Mouse (Mus musculus) hindbrain, embryonic 14.5 days (tissue): ENCODE measurements around the gene Mgat4d. TPM values are rescaled to one million over a fixed set of nuclear protein-coding genes. Genes with fewer than 3 reads are reported as not detected.
"Not testable (repeated sequence)": the region's sequence is repeated elsewhere in the genome, so short reads cannot be mapped to it uniquely, and the experiment has no call there.

ENCODE experiments used
- ATAC-seq: fragments of 200-750 bp; cut with Nextera tagmentation; 2 replicates; pipeline ENCODE4 v1.8.0; 2017; ENCODE audit warnings: moderate number of reproducible peaks, mild to moderate bottlenecking, moderate TSS enrichment, moderate library complexity; ENCODE audit not compliant: low FRiP score
- DNase-seq: peaks from one replicate; pipeline ENCODE4 v3.0.0-alpha.2; 2015; ENCODE audit warnings: low spot score
- H3K27ac ChIP-seq: fragments of 300-500 bp; sonication (generic); 2 replicates; pipeline ENCODE4 v1.5.1; 2014; ENCODE audit warnings: mild to moderate bottlenecking, moderate library complexity
- H3K27me3 ChIP-seq: fragments of 300-500 bp; sonication (generic); 2 replicates; pipeline ENCODE4 v1.6.1; 2014; ENCODE audit warnings: mild to moderate bottlenecking, low read length, mixed read lengths; ENCODE audit not compliant: control insufficient read depth, insufficient read depth
- H3K36me3 ChIP-seq: fragments of 300-500 bp; sonication (generic); replicated peaks from 2 replicates; pipeline ENCODE4 v1.6.1; 2014; ENCODE audit not compliant: control insufficient read depth, insufficient read depth
- H3K4me1 ChIP-seq: fragments of 300-500 bp; sonication (generic); replicated peaks from 2 replicates; pipeline ENCODE4 v1.6.1; 2014; ENCODE audit warnings: antibody characterized with exemption, low read length, mixed read lengths; ENCODE audit not compliant: control insufficient read depth, insufficient read depth
- H3K4me2 ChIP-seq: fragments of 300-500 bp; sonication (generic); replicated peaks from 2 replicates; pipeline ENCODE4 v1.6.1; 2014; ENCODE audit warnings: mild to moderate bottlenecking, moderate library complexity
- H3K4me3 ChIP-seq: fragments of 300-500 bp; sonication (generic); replicated peaks from 2 replicates; pipeline ENCODE4 v1.5.1; 2014; ENCODE audit warnings: mild to moderate bottlenecking, low read length
- H3K9ac ChIP-seq: fragments of 300-500 bp; sonication (generic); 2 replicates; pipeline ENCODE4 v1.6.1; 2014
- H3K9me3 ChIP-seq: fragments of 300-500 bp; sonication (generic); 2 replicates; pipeline ENCODE4 v1.6.1; 2016; ENCODE audit warnings: low read length; ENCODE audit not compliant: control insufficient read depth
- WGBS: fragments of 180-500 bp; shearing (Covaris S2); extraction: QIAGEN DNeasy Blood & Tissue Kit; methylation state at CpG from one replicate; pipeline ENCODE4 v1.1.7; 2014; 5-methylcytosine and 5-hydroxymethylcytosine counted together
- polyA plus RNA-seq: library from polyadenylated mRNA; unstranded; fragments of >200 nt; fragmentation: Nextera tagmentation; extraction: Ambion mirVana; gene quantifications from 2 replicates; pipeline ENCODE4 v1.2.1, GENCODE M21; 2014

Mgat4d gene
- polyA plus RNA-seq, result not detected in 2 replicates

DNA sequence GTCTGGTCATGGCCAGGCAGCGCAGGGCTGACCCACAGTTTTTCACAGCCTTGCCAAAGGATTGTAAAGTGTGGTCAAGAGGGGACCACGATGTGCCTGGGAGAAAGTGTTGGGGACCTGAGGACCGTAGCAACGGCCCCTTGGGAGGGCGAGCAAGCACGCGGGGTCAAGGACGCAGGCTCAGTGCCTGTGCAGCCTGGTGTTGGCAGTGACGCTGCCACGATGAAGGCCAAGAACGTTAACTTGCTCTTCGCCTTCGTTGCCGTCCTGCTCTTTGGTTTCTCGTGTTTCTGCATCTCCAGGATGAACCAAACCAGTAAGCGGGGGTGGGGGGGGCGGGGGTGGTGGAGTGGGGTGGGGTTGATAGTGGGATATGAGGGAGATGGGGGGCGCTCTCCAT, at the start of gene Mgat4d:
Gene Mgat4d (plus strand): TSS at position 209 of the 400 bp plus-strand sequence.
- H3K4me3 ChIP-seq, result no peak within 1 kb of the TSS
- no peaks in the 10 kb centered on the region for H3K27me3 ChIP-seq
- DNase-seq (no peak), ATAC-seq (no peak)
- H3K27ac ChIP-seq, result no peak within 1 kb of the TSS
- no peaks in the 10 kb centered on the region for H3K4me1 ChIP-seq
- no peak within 1 kb of the TSS for H3K4me2 ChIP-seq
- no peaks in the 10 kb centered on the region for H3K9me3 ChIP-seq
- 85% methylated on average over 18 of the region's 18 CpGs for WGBS
- H3K9ac ChIP-seq, result no peak within 1 kb of the TSS
- no peaks in the 10 kb centered on the region for H3K36me3 ChIP-seq

DNA sequence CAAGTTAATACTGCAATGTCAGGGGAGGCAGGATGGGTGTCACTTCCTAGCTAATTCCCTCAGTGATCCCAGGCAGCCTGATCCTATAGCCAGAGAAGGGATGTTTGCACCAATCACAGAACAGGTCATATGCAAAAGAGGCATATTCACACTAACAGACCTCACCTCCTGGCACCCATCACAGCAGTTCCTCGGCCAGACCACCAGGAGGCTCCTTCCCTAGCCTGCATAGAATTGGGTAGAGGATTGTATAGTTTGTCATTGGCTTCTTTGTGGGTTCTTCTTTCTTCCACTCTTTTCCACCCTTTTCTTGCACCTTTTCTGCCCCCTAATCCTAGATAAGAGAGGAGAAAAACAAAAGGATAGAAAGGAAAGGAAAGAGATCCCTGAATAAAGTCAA, 48.1 kb upstream of the Mgat4d start:
- Histone ChIP-seq H3K9ac (no peak overlapping the region), H3K9me3 (no peaks in the 10 kb centered on the region), H3K36me3 (no peaks in the 10 kb centered on the region), H3K27me3 (no peaks in the 10 kb centered on the region), H3K27ac (no peak overlapping the region), H3K4me2 (no peak overlapping the region), H3K4me1 (no peaks in the 10 kb centered on the region), H3K4me3 (no peak overlapping the region)
- WGBS, result 61% methylated on average over 1 of the region's 1 CpGs
- ATAC-seq (no peak), DNase-seq (no peak)

GRCm38 (mm10) chr8:83304946-83305345, 43.3 kb upstream of the Mgat4d start:
- Histone ChIP-seq H3K27ac (no peak overlapping the region), H3K27me3 (no peaks in the 10 kb centered on the region), H3K4me3 (no peak overlapping the region), H3K36me3 (no peaks in the 10 kb centered on the region), H3K9ac (no peak overlapping the region), H3K9me3 (no peaks in the 10 kb centered on the region), H3K4me2 (no peak overlapping the region), H3K4me1 (no peaks in the 10 kb centered on the region)
- ATAC-seq (no peak), DNase-seq (no peak)
- 91% methylated on average over 1 of the region's 1 CpGs for WGBS

- no peak overlapping the region for H3K4me3 ChIP-seq
- no peaks in the 10 kb centered on the region for H3K4me1 ChIP-seq
- ATAC-seq (no peak), DNase-seq (no peak)
- no peak overlapping the region for H3K27ac ChIP-seq
- H3K4me2 ChIP-seq, result no peak overlapping the region
- H3K9me3 ChIP-seq, result no peaks in the 10 kb centered on the region
- H3K9ac ChIP-seq, result no peak overlapping the region
- 93% methylated on average over 6 of the region's 6 CpGs for WGBS
- H3K27me3 ChIP-seq, result no peaks in the 10 kb centered on the region
- peaks cover 23% of the 10 kb centered on the region for H3K36me3 ChIP-seq
Observed at GRCm38 (mm10) chr8:83309836-83310235, 38.4 kb upstream of the Mgat4d start.

DNA sequence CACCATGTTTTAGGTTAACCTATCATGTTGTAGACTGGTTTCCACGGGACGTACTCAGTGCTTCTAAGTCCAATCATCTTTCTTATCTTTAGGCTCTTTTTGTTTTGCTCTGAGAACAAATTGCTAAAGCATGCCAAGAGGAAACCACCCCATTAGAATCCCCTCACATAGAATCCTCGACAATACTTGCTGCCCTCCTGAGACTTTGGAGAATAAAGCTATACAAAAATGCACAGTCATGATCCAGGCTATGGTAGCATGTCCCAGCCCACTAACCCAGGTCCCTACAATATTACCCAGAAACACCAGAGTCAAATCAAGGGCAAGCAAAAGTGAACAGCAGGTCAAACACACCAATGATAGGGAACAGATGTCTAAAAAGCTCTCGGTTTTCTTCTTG, 33.2 kb upstream of the Mgat4d start:
- not testable (repeated sequence) for ATAC-seq, DNase-seq, H3K27me3 ChIP-seq, H3K9me3 ChIP-seq, H3K9ac ChIP-seq, H3K4me1 ChIP-seq, H3K4me2 ChIP-seq, H3K4me3 ChIP-seq, H3K27ac ChIP-seq
- 94% methylated on average over 4 of the region's 4 CpGs for whole genome bisulfite sequencing
- H3K36me3 ChIP-seq, result peaks cover 65% of the 10 kb centered on the region

GRCm38 (mm10) chr8:83315691-83316090, 32.6 kb upstream of the Mgat4d start:
- WGBS, result 63% methylated on average over 2 of the region's 2 CpGs

DNA sequence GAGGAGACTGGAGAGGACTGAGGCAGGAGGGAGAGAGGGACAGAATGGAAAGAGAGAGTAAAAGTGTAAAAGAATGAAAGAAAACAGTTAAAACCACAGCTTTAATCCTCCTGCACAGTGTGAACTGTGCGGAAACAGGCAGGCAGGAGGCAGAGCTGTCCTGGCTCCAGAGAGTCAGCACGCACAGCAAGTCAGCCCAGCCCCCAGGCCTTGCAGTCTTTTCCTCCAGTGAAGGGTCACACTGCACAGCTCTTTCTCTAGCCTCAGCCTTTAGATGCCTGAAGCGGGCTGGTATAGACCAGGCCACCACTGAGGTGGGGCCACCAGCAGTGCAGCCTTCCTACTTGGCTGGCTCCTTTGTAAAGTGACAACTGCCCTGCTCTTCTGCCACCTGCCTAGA, 27.7 kb upstream of the Mgat4d start:
- Histone ChIP-seq H3K4me3 (no peak overlapping the region), H3K27ac (no peak overlapping the region), H3K27me3 (no peaks in the 10 kb centered on the region), H3K9ac (no peak overlapping the region), H3K4me2 (no peak overlapping the region), H3K9me3 (no peaks in the 10 kb centered on the region), H3K4me1 (no peaks in the 10 kb centered on the region), H3K36me3 (peaks cover 76% of the 10 kb centered on the region)
- WGBS, result 49% methylated on average over 3 of the region's 3 CpGs
- DNase-seq (no peak), ATAC-seq (no peak)

More at GRCm38 (mm10) chr8:83315691-83316090, 32.6 kb upstream of the Mgat4d start:
- no peak for ATAC-seq
- Histone ChIP-seq H3K9ac (no peak overlapping the region), H3K4me1 (no peaks in the 10 kb centered on the region), H3K27me3 (no peaks in the 10 kb centered on the region), H3K36me3 (peaks cover 71% of the 10 kb centered on the region), H3K4me2 (no peak overlapping the region), H3K27ac (no peak overlapping the region), H3K4me3 (no peak overlapping the region), H3K9me3 (no peaks in the 10 kb centered on the region)
- no peak for DNase-seq

DNA sequence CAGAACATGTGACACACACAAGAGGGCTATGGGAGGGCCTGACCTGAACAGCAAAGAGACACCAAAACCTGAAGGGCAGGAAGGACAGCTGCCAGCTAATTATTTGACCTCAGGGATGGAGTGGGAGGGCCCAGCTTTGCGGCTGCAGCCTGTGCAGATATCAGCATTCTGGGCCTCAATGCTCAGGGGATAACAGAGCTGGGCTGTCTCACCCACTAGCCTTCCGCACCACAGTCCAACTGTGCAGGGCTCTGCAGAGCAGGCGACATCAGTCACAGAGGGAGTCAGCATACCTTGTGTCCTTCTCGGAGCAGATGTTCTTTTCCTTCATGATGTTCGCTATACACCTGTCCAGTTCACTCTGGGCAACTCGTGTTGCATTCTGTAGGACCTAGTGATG, 25.9 kb upstream of the Mgat4d start:
- H3K36me3 ChIP-seq, result peaks cover 73% of the 10 kb centered on the region

GRCm38 (mm10) chr8:83323056-83323455, 25.2 kb upstream of the Mgat4d start:
- H3K4me2 ChIP-seq, result no peak overlapping the region
- no peaks in the 10 kb centered on the region for H3K4me1 ChIP-seq
- H3K9ac ChIP-seq, result no peak overlapping the region
- 83% methylated on average over 2 of the region's 2 CpGs for WGBS
- H3K4me3 ChIP-seq, result no peak overlapping the region
- H3K27me3 ChIP-seq, result no peaks in the 10 kb centered on the region
- DNase-seq (no peak), ATAC-seq (no peak)
- no peak overlapping the region for H3K27ac ChIP-seq
- no peaks in the 10 kb centered on the region for H3K9me3 ChIP-seq
- H3K36me3 ChIP-seq, result peaks cover 73% of the 10 kb centered on the region

More for the DNA sequence above, 25.9 kb upstream of the Mgat4d start:
- H3K27me3 ChIP-seq, result no peaks in the 10 kb centered on the region
- no peaks in the 10 kb centered on the region for H3K4me1 ChIP-seq
- ATAC-seq (no peak), DNase-seq (no peak)
- H3K9me3 ChIP-seq, result no peaks in the 10 kb centered on the region
- 92% methylated on average over 6 of the region's 6 CpGs for WGBS
- H3K4me3 ChIP-seq, result no peak overlapping the region
- no peak overlapping the region for H3K27ac ChIP-seq
- H3K4me2 ChIP-seq, result no peak overlapping the region
- H3K9ac ChIP-seq, result no peak overlapping the region

- H3K27me3 ChIP-seq, result no peaks in the 10 kb centered on the region
- no peak overlapping the region for H3K9ac ChIP-seq
- H3K27ac ChIP-seq, result no peak overlapping the region
- peaks cover 11% of the 10 kb centered on the region; the same call in 1 of the 2 replicates for H3K4me1 ChIP-seq
- no peak overlapping the region for H3K4me2 ChIP-seq
- ATAC-seq, result no peak
- no peak for DNase-seq
- H3K4me3 ChIP-seq, result no peak overlapping the region
- WGBS, result 94% methylated on average over 5 of the region's 5 CpGs
- H3K36me3 ChIP-seq, result peaks cover 48% of the 10 kb centered on the region
- no peaks in the 10 kb centered on the region for H3K9me3 ChIP-seq
Observed at GRCm38 (mm10) chr8:83327889-83328288, 20.4 kb upstream of the Mgat4d start.
